Mouse (Mus musculus) retina, embryonic 14.5 days (tissue): ENCODE data around the gene Chd2.
"Not testable (repeated sequence)": the region's sequence is repeated elsewhere in the genome, so short reads cannot be mapped to it uniquely, and the experiment has no call there.

Experiments
- DNase-seq: peaks from one replicate; pipeline ENCODE4 v3.0.0-alpha.2; 2015; ENCODE audit warnings: low spot score

Chd2 gene

GRCm38 (mm10) chr7:73520231-73520630 lies 21.4 kb downstream of the Chd2 start:
- DNase-seq = no peak

- no peak for DNase-seq
Measured at GRCm38 (mm10) chr7:73519060-73519796, 22.4 kb downstream of the Chd2 start.

GRCm38 (mm10) chr7:73518373-73518980 lies 23.2 kb downstream of the Chd2 start:
- not testable (repeated sequence) for DNase-seq

GRCm38 (mm10) chr7:73517432-73518054 lies 24.1 kb downstream of the Chd2 start:
- DNase-seq = no peak

- no peak for DNase-seq
Measured at GRCm38 (mm10) chr7:73516820-73517219, 24.8 kb downstream of the Chd2 start.

GRCm38 (mm10) chr7:73514560-73514959 lies 27.1 kb downstream of the Chd2 start:
- DNase-seq = no peak

- DNase-seq = no peak
Measured at GRCm38 (mm10) chr7:73512422-73512821, 29.2 kb downstream of the Chd2 start.

GRCm38 (mm10) chr7:73508688-73509087 lies 32.9 kb downstream of the Chd2 start:
- no peak for DNase-seq

GRCm38 (mm10) chr7:73507491-73507890 lies 34.1 kb downstream of the Chd2 start:
- DNase-seq = no peak

GRCm38 (mm10) chr7:73506852-73507251 lies 34.8 kb downstream of the Chd2 start:
- DNase-seq = no peak

GRCm38 (mm10) chr7:73505266-73505665 lies 36.4 kb downstream of the Chd2 start:
- no peak for DNase-seq

- no peak for DNase-seq
Measured at GRCm38 (mm10) chr7:73498200-73498599, 43.4 kb downstream of the Chd2 start.

- no peak for DNase-seq
Measured at GRCm38 (mm10) chr7:73489261-73489660, 52.4 kb downstream of the Chd2 start.

- DNase-seq = no peak
Measured at GRCm38 (mm10) chr7:73481094-73481493, 60.5 kb downstream of the Chd2 start.

GRCm38 (mm10) chr7:73479506-73479905 lies 62.1 kb downstream of the Chd2 start:
- DNase-seq = no peak

GRCm38 (mm10) chr7:73478157-73479058 lies 63.2 kb downstream of the Chd2 start:
- no peak for DNase-seq

GRCm38 (mm10) chr7:73467741-73468140 lies 73.9 kb downstream of the Chd2 start:
- DNase-seq = no peak

- DNase-seq = no peak
Measured at GRCm38 (mm10) chr7:73463546-73463945, 78.1 kb downstream of the Chd2 start.

- no peak for DNase-seq
Measured at GRCm38 (mm10) chr7:73454113-73454512, 87.5 kb downstream of the Chd2 start.

GRCm38 (mm10) chr7:73452187-73452808 lies 89.3 kb downstream of the Chd2 start:
- DNase-seq = no peak

GRCm38 (mm10) chr7:73451594-73451993 lies 90.0 kb downstream of the Chd2 start:
- DNase-seq = no peak

- DNase-seq = no peak
Measured at GRCm38 (mm10) chr7:73442246-73442645, 99.4 kb downstream of the Chd2 start.
